Mouse (Mus musculus) gastrocnemius, adult 18-20 months (tissue): ENCODE measurements around the gene Sdk2. TPM values are rescaled to one million over a fixed set of nuclear protein-coding genes. Genes with fewer than 3 reads are reported as not detected.

Source experiments
- DNase-seq: peaks from one replicate; pipeline ENCODE4 v3.0.0; 2021; ENCODE audit warnings: low spot score
- total RNA-seq, 2 experiments: library from RNA; stranded (reverse); gene quantifications; 2 replicates each; pipeline ENCODE4 v1.2.3; 2021

Sdk2 gene
- total RNA-seq, 2 experiments from 2014 or later, result 0.41 to 0.57 TPM

- DNase-seq, result no peak
Measured at GRCm38 (mm10) chr11:113930112-113930511, 136.7 kb downstream of the Sdk2 start.

DNA sequence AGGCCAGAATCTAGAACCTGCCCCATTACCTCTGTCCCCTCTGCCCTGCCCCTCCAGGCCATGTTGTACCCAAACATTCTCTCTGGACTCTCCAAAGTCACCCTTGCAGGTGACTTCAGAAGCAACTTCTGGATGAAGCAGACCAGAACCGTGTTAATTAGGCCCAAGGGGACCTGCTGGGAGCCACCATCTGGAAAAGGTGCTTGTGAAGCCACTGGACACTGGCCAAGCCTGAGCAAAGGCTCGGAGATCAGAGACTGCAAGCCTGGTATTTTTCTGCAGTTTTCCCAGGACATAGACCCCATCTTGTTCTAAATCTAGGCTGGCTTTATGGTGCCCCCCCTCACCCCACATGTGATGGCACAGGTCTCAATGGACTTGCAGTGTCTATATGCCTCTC, 138.0 kb downstream of the Sdk2 start:
- DNase-seq, result no peak

GRCm38 (mm10) chr11:113928291-113928690, 138.6 kb downstream of the Sdk2 start:
- DNase-seq, result no peak

DNA sequence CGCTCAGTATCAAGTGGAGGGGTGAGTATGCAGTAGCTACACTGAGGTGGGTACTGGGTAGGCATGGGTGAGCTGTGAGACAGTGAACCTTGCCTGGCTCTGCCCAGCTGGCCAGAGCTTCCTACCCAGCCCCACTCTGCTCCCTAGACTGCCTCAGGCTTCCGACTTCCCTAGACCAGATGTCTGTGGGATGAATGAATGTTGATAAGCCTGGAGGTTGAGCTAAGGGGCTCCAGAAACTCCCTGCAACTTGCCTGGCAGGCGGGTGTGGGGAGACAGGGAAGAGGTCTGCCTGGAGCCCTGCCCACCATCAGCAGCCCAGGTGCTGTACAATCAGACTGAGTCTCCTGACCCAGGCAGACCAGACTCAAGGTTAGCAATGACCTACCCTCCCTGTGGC, 139.0 kb downstream of the Sdk2 start:
- DNase-seq, result no peak

- peak; percentile 15 for DNase-seq
Measured at GRCm38 (mm10) chr11:113927231-113927630, 139.6 kb downstream of the Sdk2 start.

- DNase-seq, result no peak
Measured at GRCm38 (mm10) chr11:113923137-113923536, 143.7 kb downstream of the Sdk2 start.

GRCm38 (mm10) chr11:113903131-113903860, 163.6 kb downstream of the Sdk2 start:
- DNase-seq, result no peak

GRCm38 (mm10) chr11:113901906-113902305, 164.9 kb downstream of the Sdk2 start:
- DNase-seq, result no peak

DNA sequence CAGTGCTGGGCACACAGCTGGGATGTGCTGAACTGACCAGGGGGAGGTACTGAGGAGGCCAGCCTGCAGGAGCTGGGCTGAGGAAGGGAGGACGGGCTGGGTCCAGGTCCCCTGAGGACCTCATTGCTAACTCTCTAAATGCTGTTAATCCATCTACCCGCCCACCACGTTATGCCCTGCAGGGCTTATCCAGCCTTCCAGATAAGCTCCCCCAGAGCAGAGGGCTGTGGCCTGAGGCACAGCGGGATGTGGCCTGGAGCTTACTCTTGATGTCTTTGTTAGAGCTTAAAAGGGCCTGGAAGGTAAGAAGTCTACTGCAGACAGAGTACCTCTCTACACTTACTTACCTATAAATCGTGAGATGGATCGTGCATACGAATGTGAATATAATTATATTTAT, 168.2 kb downstream of the Sdk2 start:
- DNase-seq, result no peak

GRCm38 (mm10) chr11:113896006-113896405, 170.8 kb downstream of the Sdk2 start:
- DNase-seq, result no peak

GRCm38 (mm10) chr11:113892924-113893323, 173.9 kb downstream of the Sdk2 start:
- no peak for DNase-seq

GRCm38 (mm10) chr11:113892067-113892466, 174.8 kb downstream of the Sdk2 start:
- no peak for DNase-seq

GRCm38 (mm10) chr11:113888156-113888750, 178.6 kb downstream of the Sdk2 start:
- no peak for DNase-seq

GRCm38 (mm10) chr11:113886299-113886698, 180.5 kb downstream of the Sdk2 start:
- DNase-seq, result no peak

DNA sequence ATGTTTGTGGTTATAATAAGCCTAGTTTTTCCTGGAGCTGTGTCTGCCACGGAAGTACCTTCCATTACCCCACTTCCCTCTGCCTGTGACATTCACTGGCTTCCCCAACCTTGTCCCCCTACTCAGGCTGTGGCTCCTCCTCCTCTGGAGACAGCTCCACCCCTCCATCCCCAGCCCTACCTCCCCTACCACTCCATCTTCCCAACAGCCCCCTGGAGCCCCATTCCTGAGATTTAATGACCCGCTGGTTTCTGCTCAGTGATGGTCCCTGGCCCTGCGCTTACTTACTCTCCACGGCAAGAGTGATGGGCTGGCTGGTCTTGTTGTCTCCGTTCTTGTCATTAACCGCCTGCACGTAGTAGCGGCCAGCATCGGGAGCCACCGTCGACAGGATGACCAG, 181.9 kb downstream of the Sdk2 start:
- no peak for DNase-seq

DNA sequence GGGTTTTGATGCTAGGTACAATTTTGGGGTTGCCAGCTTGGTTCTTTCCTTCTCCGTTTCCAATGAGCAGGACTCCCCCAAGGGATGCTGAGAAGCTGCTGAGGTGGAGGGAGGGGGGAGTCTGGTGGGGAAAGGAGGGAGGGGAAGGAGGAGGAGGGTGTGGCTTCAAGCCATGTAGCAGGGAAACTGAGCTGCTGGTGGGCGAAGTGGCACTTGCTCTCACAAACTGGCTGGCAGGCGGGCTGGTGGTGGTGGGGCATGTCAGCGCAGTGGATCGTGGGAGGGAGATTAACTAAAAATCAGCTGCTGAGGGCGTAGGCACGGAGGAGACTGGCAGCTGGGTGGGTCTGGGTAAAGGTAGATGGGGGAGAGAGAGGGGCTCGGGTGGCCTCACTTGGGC, 183.8 kb downstream of the Sdk2 start:
- DNase-seq, result no peak

DNA sequence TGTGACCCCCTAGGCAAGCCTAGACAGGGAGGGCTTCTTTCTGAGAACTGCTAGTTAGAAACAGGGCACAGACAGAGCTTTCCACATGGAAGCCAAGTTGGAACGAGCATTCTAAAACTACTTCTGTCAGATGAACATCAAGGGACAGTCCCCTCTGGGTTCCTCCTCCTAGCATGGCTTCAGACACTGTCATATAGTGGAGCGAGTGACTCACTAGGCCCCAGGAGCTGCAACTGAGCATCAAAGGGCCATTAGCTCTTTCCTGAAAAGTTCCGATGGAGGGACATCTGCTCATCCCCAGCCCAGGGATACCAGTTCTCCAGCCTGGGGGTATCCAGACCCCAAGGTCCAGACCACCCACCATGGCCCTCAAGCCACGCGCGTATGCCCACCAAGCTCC, 185.0 kb downstream of the Sdk2 start:
- DNase-seq, result no peak

GRCm38 (mm10) chr11:113867066-113867465, 199.8 kb downstream of the Sdk2 start:
- no peak for DNase-seq

DNA sequence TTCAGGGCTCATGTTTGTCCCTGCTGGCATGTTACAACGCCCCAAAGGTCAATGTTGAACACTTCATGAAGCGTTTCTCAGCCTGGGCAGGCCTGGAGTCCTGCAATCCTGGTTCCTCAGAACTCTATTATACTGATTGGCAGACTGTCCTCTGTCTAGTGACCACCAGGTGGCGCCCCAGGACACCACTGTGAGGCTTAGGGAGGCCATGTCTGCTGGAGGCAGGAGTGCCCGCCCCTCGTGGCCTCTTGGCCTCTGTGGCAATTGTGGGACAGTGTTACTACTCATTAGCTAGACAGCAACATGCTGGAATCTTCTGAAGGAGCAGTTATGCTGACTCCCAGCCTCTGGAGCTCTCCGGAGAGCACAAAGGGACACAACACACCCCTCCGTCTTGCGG, 201.2 kb downstream of the Sdk2 start:
- peak; percentile 71 for DNase-seq

DNA sequence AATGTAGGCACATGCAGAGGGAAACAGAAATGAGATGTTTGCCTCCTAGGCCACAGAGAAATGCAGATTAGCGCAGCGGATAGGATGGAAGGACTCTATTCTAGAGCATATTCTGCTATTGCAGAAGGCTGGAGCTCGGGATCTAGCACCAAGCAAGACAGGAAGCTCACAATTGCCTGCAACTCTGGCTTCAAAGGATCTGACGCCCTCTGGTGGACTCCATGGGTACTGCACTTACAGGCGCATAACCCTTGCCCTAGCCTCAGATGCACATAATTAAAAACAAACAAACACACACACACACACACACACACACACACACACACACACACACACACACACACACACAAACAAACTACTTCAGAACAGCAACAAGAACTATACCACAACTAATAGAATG, 203.4 kb downstream of the Sdk2 start:
- no peak for DNase-seq

GRCm38 (mm10) chr11:113855661-113856060, 211.2 kb downstream of the Sdk2 start:
- DNase-seq, result no peak

DNA sequence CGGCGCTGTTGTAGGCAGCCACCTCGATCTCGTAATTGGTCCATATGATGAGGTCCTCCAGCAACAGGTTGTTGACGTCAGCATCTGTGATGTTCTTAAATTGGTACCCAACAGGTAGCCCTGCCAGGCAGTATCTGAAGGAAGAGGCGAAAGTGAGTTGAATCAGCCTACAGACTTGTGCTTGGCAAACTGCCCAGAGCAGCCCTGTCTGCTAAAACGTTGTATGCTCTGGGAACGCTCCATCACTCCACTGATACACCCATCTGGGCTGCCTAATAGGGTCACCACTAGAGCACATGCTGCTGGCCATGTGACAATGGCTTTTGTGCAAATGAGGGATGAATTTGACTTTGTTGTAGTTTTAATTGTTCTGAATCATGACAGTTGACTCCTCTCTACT, 215.1 kb downstream of the Sdk2 start:
- no peak for DNase-seq

DNA sequence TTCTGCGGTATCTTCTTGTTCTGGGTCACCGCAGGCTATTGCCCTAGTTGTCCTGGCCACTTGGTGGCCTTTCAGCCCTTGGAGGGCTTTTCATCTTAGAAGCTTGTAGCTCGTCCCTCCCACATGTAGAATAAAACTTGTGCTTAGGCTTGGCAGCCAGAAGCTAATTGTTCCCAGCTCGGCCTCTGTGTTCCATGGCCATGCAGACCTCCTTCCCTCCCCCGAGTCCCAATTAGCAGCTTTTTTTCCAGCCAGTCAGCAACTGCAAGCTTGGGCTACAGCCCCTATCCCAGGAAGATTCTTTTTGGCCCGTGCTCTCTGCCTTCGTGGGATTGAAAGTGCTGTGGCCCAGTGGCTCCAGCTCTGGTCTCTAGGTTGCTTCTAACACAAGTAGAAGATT, 217.5 kb downstream of the Sdk2 start:
- DNase-seq, result no peak
